Mouse (Mus musculus): Measurements from ENCODE around the gene C2cd2.

The C2cd2 gene

GRCm38 (mm10) chr16:97941844-97942243 is 20.6 kb downstream of the C2cd2 start:
- no peak for DNase-seq

- DNase-seq: no peak
Measured at GRCm38 (mm10) chr16:97940471-97940973, 21.9 kb downstream of the C2cd2 start.

GRCm38 (mm10) chr16:97935815-97936214 is 26.6 kb downstream of the C2cd2 start:
- no peak for DNase-seq

GRCm38 (mm10) chr16:97930231-97930630 is 32.2 kb downstream of the C2cd2 start:
- DNase-seq: no peak

- no peak for DNase-seq
Measured at GRCm38 (mm10) chr16:97929520-97929919, 32.9 kb downstream of the C2cd2 start.

- DNase-seq: no peak
Measured at GRCm38 (mm10) chr16:97927331-97927938, 35.0 kb downstream of the C2cd2 start.

- DNase-seq: no peak
Measured at GRCm38 (mm10) chr16:97926381-97926780, 36.0 kb downstream of the C2cd2 start.

- DNase-seq: no peak
Measured at GRCm38 (mm10) chr16:97925760-97926159, 36.6 kb downstream of the C2cd2 start.

- DNase-seq: no peak
Measured at GRCm38 (mm10) chr16:97923700-97924099, 38.7 kb downstream of the C2cd2 start.

- no peak for DNase-seq
Measured at GRCm38 (mm10) chr16:97922779-97923126, 39.6 kb downstream of the C2cd2 start.

GRCm38 (mm10) chr16:97921961-97922778 is 40.2 kb downstream of the C2cd2 start:
- peak; percentile 89 for DNase-seq

- no peak for DNase-seq
Measured at GRCm38 (mm10) chr16:97920621-97921020, 41.8 kb downstream of the C2cd2 start.

- no peak for DNase-seq
Measured at GRCm38 (mm10) chr16:97919793-97920192, 42.6 kb downstream of the C2cd2 start.

- DNase-seq: no peak
Measured at GRCm38 (mm10) chr16:97912873-97913272, 49.5 kb downstream of the C2cd2 start.

- no peak for DNase-seq
Measured at GRCm38 (mm10) chr16:97909356-97909755, 53.0 kb downstream of the C2cd2 start.

GRCm38 (mm10) chr16:97907496-97907895 is 54.9 kb downstream of the C2cd2 start:
- DNase-seq: no peak

GRCm38 (mm10) chr16:97906337-97906736 is 56.1 kb downstream of the C2cd2 start:
- DNase-seq: no peak

- DNase-seq: no peak
Measured at GRCm38 (mm10) chr16:97905449-97905991, 56.9 kb downstream of the C2cd2 start.

GRCm38 (mm10) chr16:97904035-97904434 is 58.4 kb downstream of the C2cd2 start:
- DNase-seq: no peak

GRCm38 (mm10) chr16:97897346-97898024 is 64.9 kb downstream of the C2cd2 start:
- DNase-seq: no peak

- no peak for DNase-seq
Measured at GRCm38 (mm10) chr16:97887762-97888161, 74.6 kb downstream of the C2cd2 start.

GRCm38 (mm10) chr16:97883696-97884095 is 78.7 kb downstream of the C2cd2 start:
- DNase-seq: no peak

GRCm38 (mm10) chr16:97882891-97883290 is 79.5 kb downstream of the C2cd2 start:
- no peak for DNase-seq
